Mouse (Mus musculus) right cerebral cortex, postnatal 10 days (tissue): ENCODE results near the gene Rec114.

Experiments
- DNase-seq, 2 experiments: peaks; one replicate each; pipeline ENCODE4 v3.0.0; 2021; ENCODE audit warnings: low spot score in 2 of 2

Gene Rec114

GRCm38 (mm10) chr9:58743702-58744248 lies at the start of gene Rec114:
Rec114 (minus strand) TSS chr9:58743964.
- no peak for DNase-seq

- DNase-seq: no peak
These were observed 45.7 kb upstream of the Rec114 start for GRCm38 (mm10) chr9:58789476-58789875.

GRCm38 (mm10) chr9:58775363-58775762 lies 31.6 kb upstream of the Rec114 start:
- no peak for DNase-seq

- DNase-seq: no peak
These were observed 31.0 kb upstream of the Rec114 start for GRCm38 (mm10) chr9:58774761-58775160.

DNA sequence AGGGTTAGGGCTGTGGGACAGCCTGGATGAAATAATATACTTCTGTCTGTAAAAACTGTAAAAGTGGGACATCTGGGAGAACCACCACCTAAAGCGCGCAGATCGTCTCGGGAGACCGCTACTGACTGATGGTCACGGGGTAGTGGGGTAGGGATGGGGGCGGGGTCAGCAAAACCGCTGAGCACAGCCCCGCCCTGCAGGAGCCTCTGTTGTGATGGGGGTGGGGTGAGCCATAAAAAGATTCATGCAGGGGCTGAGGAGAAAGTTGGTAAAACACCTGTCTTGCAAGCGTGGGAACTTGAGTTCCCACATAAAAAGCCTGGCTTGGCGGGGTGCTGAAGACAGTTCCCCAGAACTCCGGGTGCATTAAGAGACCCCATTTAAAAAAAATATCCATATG lies 26.2 kb upstream of the Rec114 start:
- DNase-seq: no peak

DNA sequence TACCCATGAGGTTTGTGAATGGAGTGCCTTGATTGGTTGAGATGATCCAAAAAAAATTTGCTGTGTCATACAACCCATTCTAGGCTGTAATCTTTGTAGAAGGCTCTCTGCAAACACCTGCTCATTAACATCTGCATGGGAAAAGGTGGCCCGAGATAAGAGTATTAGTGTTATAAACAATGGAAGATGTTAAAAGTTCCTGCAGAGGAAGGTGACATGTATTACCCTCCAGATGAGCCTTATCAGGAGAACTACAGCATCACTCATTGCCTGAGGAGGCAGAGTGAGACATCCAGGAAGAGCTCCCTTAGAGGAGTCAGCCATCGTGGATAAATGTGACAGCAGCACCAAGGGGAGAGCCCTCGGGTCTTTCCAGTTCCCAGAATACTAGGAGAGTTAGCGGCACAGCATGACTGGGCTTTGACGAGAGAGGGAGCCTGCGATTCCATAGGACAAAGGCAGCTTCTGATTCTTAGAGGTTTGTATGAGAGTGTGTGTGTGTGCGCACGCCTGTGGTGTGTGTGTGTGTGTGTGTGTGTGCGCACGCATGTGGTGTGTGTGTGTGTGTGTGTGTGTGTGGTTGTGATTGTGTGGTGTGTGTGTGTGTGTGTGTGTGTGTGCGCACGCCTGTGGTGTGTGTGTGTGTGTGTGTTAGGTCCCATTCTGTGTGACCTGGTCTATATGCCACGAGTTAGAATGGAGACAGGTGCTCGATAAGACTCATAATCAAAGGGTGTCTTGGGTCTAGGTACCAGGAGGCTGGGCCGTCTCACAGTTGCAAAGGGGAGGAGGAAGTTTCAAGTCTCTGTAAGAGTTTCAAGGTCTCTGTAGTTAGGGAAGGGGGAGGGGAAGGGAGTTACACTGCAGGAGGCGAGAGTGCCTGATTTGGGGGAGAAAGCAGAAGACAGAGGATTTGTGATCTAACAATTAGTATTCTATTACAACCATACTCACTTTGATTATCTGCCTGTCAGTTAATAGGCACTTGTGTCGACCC lies 23.5 kb upstream of the Rec114 start:
- DNase-seq: no peak

DNA sequence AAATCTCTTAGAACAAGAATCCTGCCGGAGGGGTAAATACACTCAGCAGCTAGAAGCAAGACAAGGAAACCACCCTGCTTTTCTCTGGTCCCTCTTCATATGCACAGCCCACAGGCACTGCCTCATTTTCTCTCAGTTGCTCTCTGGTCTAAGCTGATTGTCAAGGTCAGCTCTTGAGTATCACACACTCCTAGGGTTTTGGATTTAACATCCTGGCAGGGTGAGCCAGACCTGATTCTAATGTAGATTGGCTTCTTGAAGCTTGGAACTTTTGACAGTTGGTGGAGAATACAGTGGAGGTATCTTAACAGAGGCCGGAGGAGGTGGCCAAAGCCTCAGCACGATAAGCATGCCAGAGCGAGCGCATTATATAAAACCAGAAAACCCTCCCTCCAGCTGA lies 20.6 kb upstream of the Rec114 start:
- no peak for DNase-seq

GRCm38 (mm10) chr9:58763114-58763513 lies 19.4 kb upstream of the Rec114 start:
- no peak for DNase-seq

- DNase-seq: no peak
These were observed 18.3 kb upstream of the Rec114 start for GRCm38 (mm10) chr9:58762086-58762485.

GRCm38 (mm10) chr9:58758754-58759153 lies 15.0 kb upstream of the Rec114 start:
- peak in 1 of 2 experiments; percentile 41 for DNase-seq

GRCm38 (mm10) chr9:58756371-58757132 lies 12.8 kb upstream of the Rec114 start:
- DNase-seq: no peak

DNA sequence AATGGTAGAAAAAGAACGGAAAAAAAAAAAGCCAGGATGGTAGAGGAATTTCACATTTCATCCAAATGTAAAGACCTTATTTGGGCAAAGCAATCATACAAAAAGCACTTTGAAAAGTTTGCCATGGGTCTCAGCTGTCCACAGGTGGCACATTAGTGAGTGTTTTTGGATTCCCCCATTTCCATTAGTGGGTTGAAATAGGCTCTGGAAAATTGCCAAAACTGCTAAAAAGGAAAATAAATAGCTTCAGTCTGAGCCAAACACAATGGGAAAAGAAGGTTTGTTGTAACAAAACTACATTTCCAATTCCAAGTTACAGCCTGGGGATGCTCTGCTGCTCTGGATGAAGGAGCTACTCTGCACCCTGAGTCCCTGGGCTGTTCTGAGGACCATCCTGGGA lies 9.8 kb upstream of the Rec114 start:
- no peak for DNase-seq

DNA sequence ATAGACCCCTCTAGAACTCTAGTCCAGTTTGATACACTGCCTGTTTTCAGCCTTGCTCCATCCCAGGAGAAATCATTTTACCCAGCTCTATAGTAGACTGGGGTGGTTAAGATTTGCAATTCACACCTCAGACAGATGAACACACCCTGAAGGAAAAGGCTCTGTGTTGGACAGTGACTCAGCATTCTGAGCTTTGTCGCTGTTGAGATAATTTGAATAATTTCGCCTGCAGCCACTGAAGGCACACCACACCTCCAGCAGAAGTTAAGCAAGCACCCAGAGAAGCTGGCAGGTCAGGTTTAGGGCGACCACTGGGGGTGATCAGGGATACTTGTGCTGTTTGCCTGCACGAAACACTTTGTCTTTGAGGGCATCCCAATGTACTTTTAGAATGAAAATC lies 4.4 kb upstream of the Rec114 start:
- DNase-seq: no peak

DNA sequence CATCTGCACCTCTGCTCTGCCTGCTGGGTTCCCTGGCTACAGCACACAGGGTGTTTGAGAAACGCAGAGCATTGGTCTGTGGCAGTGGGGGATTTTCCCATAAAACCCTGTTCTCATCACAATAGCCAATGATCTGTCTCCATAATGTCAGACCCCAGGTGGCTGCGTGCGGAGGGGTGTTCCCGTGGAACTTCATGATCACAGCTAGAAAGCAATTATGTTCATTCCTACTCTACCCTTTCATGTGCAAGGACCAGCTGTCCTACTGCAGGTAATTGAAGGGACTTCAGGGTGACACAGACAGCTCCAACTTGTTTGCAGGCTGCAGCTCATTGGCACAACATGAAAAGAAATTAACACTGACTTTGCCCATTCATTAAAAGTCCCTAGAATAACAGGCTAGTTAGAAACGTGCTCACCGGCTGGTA lies 3.6 kb upstream of the Rec114 start:
- no peak for DNase-seq

DNA sequence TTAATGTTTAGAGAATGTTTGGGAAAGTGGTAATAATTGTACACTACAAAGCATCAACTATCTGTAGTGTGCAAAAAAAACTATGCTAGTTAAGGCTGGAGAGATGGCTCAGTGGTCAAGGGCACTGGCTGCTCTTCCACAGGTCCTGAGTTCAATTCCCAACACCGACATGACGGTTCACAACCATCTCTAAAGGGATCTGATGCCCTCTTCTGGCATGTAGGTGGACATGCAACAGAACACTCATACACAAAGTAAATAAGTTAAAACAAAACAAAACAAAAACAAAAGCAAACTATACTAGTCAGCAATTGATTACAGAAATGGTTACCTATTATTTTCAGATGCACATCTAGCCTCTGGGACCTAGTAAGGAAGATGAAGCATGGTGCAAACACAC lies 1.1 kb downstream of the Rec114 start:
- DNase-seq: no peak

GRCm38 (mm10) chr9:58741369-58741768 lies 2.4 kb downstream of the Rec114 start:
- DNase-seq: no peak

DNA sequence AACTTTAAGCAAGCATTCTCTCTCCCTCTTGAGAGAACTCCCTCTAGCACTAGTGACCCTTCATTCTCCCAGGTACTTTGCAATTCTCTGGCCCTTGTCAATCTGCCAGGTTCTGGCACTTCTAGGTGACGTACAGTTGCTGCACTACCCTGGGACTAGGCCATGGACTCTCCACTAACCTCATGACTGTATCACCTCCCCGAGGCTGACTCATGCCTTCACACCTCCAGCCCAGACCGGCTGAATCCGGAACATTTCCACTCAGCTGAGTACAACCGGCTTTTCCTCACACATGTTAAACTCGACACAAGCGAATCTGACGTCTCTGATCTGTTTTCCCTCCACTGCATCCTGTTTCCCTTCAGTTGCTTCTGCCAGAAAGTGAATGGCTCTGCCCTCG lies 4.0 kb downstream of the Rec114 start:
- DNase-seq: no peak

DNA sequence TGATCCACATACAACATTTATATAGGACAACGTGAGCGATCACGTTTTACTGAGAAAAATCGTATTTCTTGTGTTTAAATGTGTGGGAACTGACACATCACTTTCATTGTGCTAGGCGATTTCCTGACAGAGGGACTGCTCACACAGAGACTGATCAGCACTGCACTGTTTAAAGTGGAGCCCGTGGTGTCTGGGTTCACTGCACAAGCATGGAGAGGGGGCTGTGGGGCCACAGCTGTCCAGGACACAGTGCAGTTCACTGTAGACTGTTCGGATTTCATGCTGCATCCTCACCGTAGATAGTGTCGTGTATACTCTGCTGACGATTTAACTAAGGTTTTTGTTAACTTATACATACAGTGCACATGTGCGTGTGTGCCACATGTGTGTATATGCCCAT lies 20.6 kb downstream of the Rec114 start:
- no peak for DNase-seq

DNA sequence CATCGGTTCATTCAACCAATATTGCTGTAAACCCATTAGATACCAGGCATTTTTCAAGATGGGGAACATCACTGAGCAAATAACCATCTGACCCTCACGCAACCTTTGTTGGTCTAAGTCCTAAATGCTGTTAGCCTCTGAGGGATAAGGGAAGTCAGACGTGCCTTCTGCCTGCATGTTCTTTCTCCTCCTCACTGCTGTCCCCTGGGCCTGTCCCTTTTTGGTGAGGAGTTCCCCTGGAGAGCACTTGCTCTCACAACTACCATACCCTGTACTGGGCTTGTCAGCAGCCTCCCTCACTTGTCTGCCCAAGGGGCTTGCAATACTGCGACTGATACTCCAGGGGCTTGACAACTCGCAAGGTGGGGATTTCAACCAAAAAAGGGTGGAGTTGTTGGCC lies 21.6 kb downstream of the Rec114 start:
- no peak for DNase-seq

GRCm38 (mm10) chr9:58721021-58721420 lies 22.7 kb downstream of the Rec114 start:
- DNase-seq: no peak

GRCm38 (mm10) chr9:58720167-58720566 lies 23.6 kb downstream of the Rec114 start:
- no peak for DNase-seq

GRCm38 (mm10) chr9:58719471-58719870 lies 24.3 kb downstream of the Rec114 start:
- no peak for DNase-seq
